Mouse (Mus musculus) layer of hippocampus, adult 8-10 months (tissue): ENCODE results near the gene Sstr4. TPM values are rescaled to one million over a fixed set of nuclear protein-coding genes. Genes with fewer than 3 reads are reported as not detected.

ENCODE experiments used
- DNase-seq, 2 experiments: peaks; one replicate each; pipeline ENCODE4 v3.0.0; 2022; ENCODE audit warnings: low spot score in 2 of 2
- total RNA-seq, 4 experiments: library from RNA; stranded (reverse); gene quantifications; 2 replicates each; pipeline ENCODE4 v1.2.4; 2022

Sstr4 gene
- total RNA-seq: 10 to 100 TPM; 54.3 to 76.5 (median 65.3) TPM

DNA sequence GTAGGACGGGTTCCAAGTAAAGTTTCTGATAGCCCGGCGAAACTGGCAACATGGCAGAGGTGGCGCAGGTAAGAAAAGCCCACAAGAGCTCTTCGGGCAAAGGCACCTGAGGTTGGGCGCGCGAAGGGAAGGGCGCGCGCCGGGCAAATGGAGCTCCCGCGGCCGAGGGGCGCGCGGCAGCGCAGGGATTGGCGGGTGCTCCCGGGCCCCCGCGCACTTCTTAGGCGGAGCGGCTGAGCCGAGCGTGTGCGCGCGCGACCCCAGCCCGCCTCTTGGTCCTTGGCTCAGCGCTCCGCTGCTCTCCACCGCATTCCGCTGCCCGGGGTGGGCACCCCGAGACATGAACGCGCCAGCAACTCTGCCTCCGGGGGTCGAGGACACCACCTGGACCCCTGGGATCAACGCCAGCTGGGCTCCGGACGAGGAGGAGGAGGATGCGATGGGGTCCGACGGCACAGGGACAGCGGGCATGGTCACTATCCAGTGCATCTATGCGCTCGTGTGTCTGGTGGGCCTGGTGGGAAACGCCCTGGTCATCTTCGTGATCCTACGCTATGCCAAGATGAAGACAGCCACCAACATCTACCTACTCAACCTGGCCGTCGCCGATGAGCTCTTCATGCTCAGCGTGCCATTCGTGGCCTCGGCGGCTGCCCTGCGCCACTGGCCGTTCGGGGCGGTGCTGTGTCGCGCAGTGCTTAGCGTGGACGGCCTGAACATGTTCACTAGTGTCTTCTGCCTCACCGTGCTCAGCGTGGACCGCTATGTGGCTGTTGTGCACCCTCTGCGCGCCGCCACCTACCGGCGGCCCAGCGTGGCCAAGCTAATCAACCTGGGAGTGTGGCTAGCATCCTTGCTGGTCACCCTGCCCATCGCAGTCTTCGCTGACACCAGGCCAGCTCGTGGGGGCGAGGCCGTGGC is at the start of gene Sstr4:
Sstr4 (plus strand) TSS at position 214 of the 921 bp plus-strand sequence.
- DNase-seq: peak; percentile 68 to 75

DNA sequence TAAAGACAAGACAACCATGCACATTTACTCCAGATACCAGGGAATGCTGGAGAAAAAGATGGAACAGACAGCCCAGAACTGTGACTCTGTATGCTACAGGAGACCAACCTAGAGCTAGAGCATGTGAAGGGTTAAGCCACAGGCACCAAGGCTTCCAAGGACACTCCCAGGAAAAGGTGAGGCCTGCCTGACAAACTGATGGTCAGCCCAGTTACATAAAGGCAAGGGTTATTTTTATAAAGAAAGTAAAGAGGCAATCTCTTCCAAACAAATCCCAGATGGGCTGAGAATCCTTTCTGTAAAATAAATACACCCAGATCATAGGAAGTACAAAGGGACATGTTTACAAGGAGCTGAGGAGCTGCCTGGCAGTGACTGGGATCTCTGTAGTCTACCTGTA is 49.8 kb upstream of the Sstr4 start:
- no peak for DNase-seq

DNA sequence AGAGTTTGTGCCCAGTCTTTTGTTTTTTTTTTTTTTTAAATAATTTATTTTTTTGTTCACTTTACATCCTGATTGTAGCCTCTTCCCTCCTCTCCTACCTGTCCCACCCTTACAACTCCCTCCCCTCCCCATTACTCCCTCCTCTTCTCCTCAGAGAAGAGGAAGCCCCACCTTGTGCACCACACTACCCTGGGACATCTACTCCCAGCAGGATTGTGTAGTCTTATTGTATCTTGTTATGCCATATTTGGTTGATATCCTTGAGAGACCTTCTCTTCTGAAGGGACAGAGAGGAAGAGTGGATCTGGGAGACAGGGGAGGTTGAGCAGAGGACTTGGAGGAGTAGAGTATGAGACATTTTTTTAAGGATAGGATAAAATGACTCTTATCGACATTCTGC is 48.2 kb upstream of the Sstr4 start:
- DNase-seq: no peak

- no peak for DNase-seq
These were observed 45.4 kb upstream of the Sstr4 start for GRCm38 (mm10) chr2:148349509-148350307.

DNA sequence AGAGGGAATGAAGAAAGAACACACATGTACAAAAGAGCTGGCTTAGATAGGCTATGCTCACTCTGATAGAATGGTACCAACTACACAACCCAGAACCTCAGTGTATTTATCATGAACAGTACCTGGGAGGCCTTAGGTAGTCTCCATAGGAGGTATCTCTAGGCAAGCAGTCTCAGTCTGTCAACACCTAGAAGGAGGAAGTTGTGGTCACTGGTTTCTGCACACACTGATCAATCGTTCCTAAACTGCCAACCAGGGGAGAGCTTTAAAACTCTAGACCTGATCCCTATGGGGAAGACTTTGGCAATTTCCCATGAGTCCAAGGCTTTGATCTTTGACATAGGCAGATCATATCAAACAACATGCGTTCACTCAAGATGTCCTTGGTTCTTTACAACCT is 44.7 kb upstream of the Sstr4 start:
- no peak for DNase-seq

GRCm38 (mm10) chr2:148352655-148353054 is 42.5 kb upstream of the Sstr4 start:
- no peak for DNase-seq

DNA sequence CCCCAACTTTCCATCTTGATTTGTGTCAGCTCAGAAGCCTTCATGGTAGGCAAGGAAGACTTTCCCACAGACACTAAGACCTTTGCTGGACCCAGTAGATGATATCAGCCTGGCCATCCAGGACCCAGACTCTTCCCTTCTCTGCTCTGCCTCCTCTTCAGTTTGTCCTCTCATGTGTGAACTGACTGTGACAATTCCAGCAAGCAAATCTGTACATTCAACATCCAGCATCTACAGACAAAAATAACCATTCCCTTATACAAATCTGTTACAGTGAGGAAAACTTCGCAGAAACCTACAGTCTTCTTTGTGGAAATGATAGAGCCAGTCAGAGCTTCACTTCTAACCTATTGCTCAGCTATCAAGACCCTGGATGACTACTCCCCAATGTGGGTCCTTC is 38.0 kb upstream of the Sstr4 start:
- no peak for DNase-seq

DNA sequence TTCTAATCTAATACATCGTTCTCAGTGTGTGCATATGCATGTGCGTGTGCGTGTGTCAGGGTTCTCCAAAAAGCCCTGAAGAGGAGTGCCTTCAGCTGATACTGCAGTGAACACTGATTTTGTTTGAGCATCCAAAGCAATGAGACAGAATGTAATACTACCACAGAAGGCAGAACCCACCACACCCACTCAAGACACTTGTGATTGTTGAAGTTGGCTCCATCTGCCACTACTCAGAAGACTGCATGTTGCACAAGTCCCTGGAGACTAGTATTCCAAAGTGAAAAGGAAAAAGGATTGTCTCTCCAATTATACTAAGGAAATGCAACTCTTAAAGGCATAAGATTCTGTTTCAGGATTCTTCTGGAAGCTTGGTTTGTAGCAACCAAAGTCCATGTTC is 30.6 kb upstream of the Sstr4 start:
- DNase-seq: peak; percentile 65 to 70

GRCm38 (mm10) chr2:148365227-148365626 is 29.9 kb upstream of the Sstr4 start:
- no peak for DNase-seq

- no peak for DNase-seq
These were observed 23.2 kb upstream of the Sstr4 start for GRCm38 (mm10) chr2:148371743-148372630.

- DNase-seq: no peak
These were observed 21.5 kb upstream of the Sstr4 start for GRCm38 (mm10) chr2:148373602-148374071.

GRCm38 (mm10) chr2:148375326-148376150 is 19.6 kb upstream of the Sstr4 start:
- DNase-seq: no peak

- no peak for DNase-seq
These were observed 16.3 kb upstream of the Sstr4 start for GRCm38 (mm10) chr2:148378817-148379342.

GRCm38 (mm10) chr2:148379899-148380413 is 15.2 kb upstream of the Sstr4 start:
- DNase-seq: no peak

DNA sequence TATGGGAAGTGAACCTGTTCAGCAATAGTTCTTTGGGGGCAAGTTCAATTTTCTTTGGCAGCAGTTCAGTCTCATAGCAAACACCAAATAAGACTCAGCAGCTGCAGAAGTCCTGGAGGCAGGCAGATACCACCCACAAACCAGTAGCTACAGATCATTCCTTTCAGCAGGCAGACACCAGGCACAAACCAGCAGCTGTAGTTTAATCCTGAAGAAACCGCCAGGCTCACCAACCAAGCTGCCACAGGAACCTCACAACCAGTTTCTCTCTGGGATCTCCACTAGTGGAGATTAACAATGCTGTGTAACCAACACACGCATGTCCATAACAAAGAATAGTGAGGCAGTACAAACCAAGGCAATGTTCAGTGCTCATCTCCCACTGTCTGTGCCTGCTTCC is 14.1 kb upstream of the Sstr4 start:
- DNase-seq: no peak

- no peak for DNase-seq
These were observed 8.7 kb upstream of the Sstr4 start for GRCm38 (mm10) chr2:148386476-148386875.

DNA sequence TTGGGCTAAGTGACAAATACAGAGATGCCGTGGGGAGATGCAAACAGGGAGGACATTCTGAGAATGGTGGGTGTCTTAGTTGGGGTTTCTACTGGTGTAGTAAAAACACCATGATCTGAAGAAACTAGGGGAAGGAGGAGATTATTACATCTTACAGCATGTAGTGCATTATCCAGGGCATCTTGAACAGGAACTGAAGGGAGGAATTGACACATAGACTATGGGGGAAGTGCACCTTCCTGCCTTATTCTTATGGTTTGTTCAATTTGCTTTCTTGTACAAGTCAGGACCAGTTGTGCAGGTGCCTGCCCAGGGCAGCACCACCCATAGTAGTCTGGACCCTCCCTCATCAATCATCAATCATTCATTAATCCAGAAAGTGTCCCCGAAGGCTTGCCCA is 8.2 kb upstream of the Sstr4 start:
- no peak for DNase-seq

DNA sequence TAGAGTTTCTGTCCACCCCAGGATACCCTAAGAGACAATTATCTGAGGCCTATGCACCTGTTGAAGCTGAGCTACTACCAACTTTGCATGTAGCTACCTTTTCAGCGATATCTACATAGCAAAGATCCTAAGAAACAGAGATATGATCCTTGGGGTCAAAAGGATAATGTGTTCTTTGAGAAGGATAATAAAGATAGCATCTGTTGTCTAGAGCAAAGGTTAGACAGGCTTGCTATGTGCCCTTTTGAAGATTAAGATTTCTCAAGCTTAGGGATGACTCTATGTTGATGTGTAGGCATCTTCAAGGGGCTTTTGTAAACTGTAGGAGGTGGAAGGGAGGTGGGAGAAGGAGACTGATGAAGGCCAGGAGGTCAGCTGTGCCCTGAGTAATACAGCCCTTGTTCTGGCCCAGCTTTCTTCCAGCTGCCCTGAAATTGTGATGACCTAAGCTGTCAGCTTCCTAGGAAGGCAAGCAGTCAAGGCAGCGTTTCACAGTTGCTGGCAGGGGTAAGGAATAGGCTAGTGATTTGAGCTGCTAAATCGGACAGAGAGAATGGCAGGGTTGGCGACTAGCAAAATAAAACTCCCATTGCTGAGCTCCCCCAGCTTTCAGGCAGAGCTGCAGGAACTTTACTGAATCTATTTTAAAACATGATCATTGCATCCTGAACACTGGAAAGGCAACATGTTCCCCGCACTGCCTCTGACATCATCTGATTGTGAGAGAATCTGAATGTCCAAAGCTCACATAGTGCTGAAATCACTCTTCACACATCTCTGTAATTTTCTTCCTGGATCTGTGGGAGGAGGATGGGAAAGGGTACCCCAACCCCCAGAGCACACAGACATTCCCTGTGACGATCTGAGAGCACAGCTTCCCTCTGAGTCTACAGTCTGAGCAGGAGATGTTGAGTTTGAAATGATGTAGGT is 7.2 kb upstream of the Sstr4 start:
- DNase-seq: peak in 1 of 2 experiments; percentile 33

DNA sequence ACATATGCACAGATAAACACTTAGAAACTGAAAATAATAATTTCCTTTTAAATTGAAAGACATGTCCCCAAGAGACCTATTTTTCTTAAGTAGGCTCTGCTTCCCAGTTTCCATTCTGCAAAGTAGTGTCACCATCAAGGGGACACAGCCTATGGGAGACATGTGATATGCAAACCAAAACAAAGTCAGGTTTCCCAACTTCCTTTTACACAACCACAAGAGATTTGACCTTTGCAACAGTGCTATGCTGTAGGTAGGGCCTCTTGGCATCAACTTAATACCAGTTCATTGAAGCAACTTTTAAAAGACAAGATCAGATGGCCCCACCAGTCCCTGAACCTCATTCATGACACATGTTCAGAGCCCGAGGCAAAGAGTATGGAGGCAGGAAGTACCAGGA is 2.0 kb upstream of the Sstr4 start:
- no peak for DNase-seq
